Mouse (Mus musculus) limb, embryonic 11.5 days (tissue): ENCODE data around the gene Ttll5. TPM values are rescaled to one million over a fixed set of nuclear protein-coding genes. Genes with fewer than 3 reads are reported as not detected.
A peak's percentile ranks its signal among the peaks of the same experiment; 100 is the strongest.

ENCODE experiments used
- ATAC-seq: fragments of 200-750 bp; cut with Nextera tagmentation; 2 replicates; pipeline ENCODE4 v1.8.0; 2017; ENCODE audit warnings: low read depth; ENCODE audit not compliant: insufficient number of reproducible peaks, low FRiP score, low TSS enrichment
- DNase-seq: peaks from one replicate; pipeline ENCODE4 v3.0.0-alpha.2; 2015; ENCODE audit warnings: low spot score
- H3K27ac ChIP-seq: fragments of 300-500 bp; sonication (generic); replicated peaks from 2 replicates; pipeline ENCODE4 v1.5.1; 2014; ENCODE audit warnings: low read depth, mild to moderate bottlenecking, low read length
- H3K27me3 ChIP-seq: fragments of 300-500 bp; sonication (generic); 2 replicates; pipeline ENCODE4 v1.6.1; 2014; ENCODE audit warnings: mild to moderate bottlenecking, low read length, mixed read lengths; ENCODE audit not compliant: control insufficient read depth, insufficient read depth
- H3K36me3 ChIP-seq: fragments of 300-500 bp; sonication (generic); 2 replicates; pipeline ENCODE4 v1.6.1; 2014; ENCODE audit warnings: mild to moderate bottlenecking, low read length, moderate library complexity, mixed read lengths; ENCODE audit not compliant: control insufficient read depth, insufficient read depth
- H3K4me1 ChIP-seq: fragments of 300-500 bp; sonication (generic); 2 replicates; pipeline ENCODE4 v1.6.1; 2014; ENCODE audit warnings: low read length, mixed read lengths; ENCODE audit not compliant: control insufficient read depth, insufficient read depth
- H3K4me2 ChIP-seq: fragments of 300-500 bp; sonication (generic); 2 replicates; pipeline ENCODE4 v1.6.1; 2014; ENCODE audit warnings: low read depth, mild to moderate bottlenecking, moderate library complexity; ENCODE audit not compliant: severe bottlenecking
- H3K4me3 ChIP-seq: fragments of 300-500 bp; sonication (generic); 2 replicates; pipeline ENCODE4 v1.5.1; 2014; ENCODE audit warnings: low read depth, low read length
- H3K9ac ChIP-seq: fragments of 300-500 bp; sonication (generic); 2 replicates; pipeline ENCODE4 v1.6.1; 2014; ENCODE audit warnings: mild to moderate bottlenecking, low read length
- H3K9me3 ChIP-seq: fragments of 300-500 bp; sonication (generic); 2 replicates; pipeline ENCODE4 v1.6.1; 2016; ENCODE audit warnings: low read length; ENCODE audit not compliant: control insufficient read depth
- WGBS: fragments of 180-500 bp; shearing (Covaris S2); extraction: QIAGEN DNeasy Blood & Tissue Kit; methylation state at CpG from one replicate; pipeline ENCODE4 v1.1.7; 2014; 5-methylcytosine and 5-hydroxymethylcytosine counted together
- polyA plus RNA-seq: library from polyadenylated mRNA; unstranded; fragments of >200 nt; fragmentation: Nextera tagmentation; extraction: Ambion mirVana; gene quantifications from 2 replicates; pipeline ENCODE4 v1.2.1, GENCODE M21; 2014

Gene Ttll5
- polyA plus RNA-seq, 1 experiment from 2014 or later: 22.4 TPM

- no peak overlapping the region for H3K9ac ChIP-seq
- no peaks in the 10 kb centered on the region for H3K4me1 ChIP-seq
- DNase-seq (no peak), ATAC-seq (no peak)
- H3K27me3 ChIP-seq: no peaks in the 10 kb centered on the region
- H3K4me3 ChIP-seq: no peak overlapping the region
- no peak overlapping the region for H3K4me2 ChIP-seq
- no peak overlapping the region for H3K27ac ChIP-seq
- H3K36me3 ChIP-seq: no peaks in the 10 kb centered on the region
- 82% methylated on average over 4 of the region's 4 CpGs for WGBS
- no peaks in the 10 kb centered on the region for H3K9me3 ChIP-seq
These were observed 29.4 kb downstream of the Ttll5 start for GRCm38 (mm10) chr12:85853836-85854235.

DNA sequence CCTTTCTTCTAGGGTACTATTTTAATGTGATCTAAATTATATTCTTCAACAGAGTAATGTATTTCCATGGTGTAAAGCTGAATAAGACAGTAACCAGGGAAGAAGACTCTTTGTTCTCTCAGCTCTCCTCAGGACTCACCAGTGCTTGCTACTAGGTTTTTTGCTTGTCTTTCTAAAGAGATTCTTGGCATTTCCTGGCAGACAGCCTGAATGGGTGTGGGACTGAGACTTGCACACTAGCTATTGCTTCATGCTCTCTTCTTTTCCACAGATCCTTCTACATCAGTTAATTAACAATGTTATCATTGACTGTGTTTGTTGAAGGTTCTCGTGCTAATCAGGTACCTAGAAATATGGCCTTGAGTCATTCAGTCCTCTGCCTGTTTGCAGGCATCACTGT, 29.8 kb downstream of the Ttll5 start:
- H3K36me3 ChIP-seq: no peaks in the 10 kb centered on the region
- no peak overlapping the region for H3K9ac ChIP-seq
- ATAC-seq: no peak
- no peak overlapping the region for H3K27ac ChIP-seq
- WGBS: 85% methylated on average over 1 of the region's 1 CpGs
- H3K4me3 ChIP-seq: no peak overlapping the region
- no peaks in the 10 kb centered on the region for H3K4me1 ChIP-seq
- no peaks in the 10 kb centered on the region for H3K27me3 ChIP-seq
- no peak for DNase-seq
- H3K4me2 ChIP-seq: no peak overlapping the region
- H3K9me3 ChIP-seq: no peaks in the 10 kb centered on the region

DNA sequence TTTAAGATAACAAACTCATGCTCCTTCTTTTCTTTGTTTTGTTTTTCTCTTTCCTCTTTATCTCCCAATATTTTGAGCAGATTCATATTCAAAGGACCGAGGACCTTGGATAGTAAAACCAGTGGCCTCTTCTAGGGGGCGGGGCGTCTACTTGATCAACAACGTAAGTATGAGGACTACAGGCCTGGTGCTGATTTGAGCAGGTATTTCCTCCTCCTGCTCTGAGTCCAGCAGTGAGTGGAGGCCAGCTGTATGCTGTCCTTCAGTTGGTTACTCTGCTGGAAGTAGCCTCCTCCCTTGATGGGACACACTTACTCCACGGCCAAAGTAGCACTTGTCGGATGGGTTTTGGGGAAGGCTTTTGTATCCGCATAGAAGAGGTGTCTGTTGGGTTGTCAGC, 32.8 kb downstream of the Ttll5 start:
- ATAC-seq (no peak), DNase-seq (no peak)
- H3K4me3 ChIP-seq: no peak overlapping the region
- no peaks in the 10 kb centered on the region for H3K27me3 ChIP-seq
- H3K4me1 ChIP-seq: no peaks in the 10 kb centered on the region
- no peak overlapping the region for H3K27ac ChIP-seq
- H3K4me2 ChIP-seq: no peak overlapping the region
- no peaks in the 10 kb centered on the region for H3K36me3 ChIP-seq
- WGBS: 94% methylated on average over 7 of the region's 7 CpGs
- H3K9me3 ChIP-seq: no peaks in the 10 kb centered on the region
- H3K9ac ChIP-seq: no peak overlapping the region

GRCm38 (mm10) chr12:85859111-85859510, 34.7 kb downstream of the Ttll5 start:
- no peak overlapping the region for H3K27ac ChIP-seq
- no peak for DNase-seq
- H3K4me1 ChIP-seq: no peaks in the 10 kb centered on the region
- no peaks in the 10 kb centered on the region for H3K36me3 ChIP-seq
- H3K27me3 ChIP-seq: no peaks in the 10 kb centered on the region
- ATAC-seq: no peak
- no peak overlapping the region for H3K4me2 ChIP-seq
- no peak overlapping the region for H3K4me3 ChIP-seq
- no peaks in the 10 kb centered on the region for H3K9me3 ChIP-seq
- no peak overlapping the region for H3K9ac ChIP-seq
- WGBS: 83% methylated on average over 3 of the region's 3 CpGs

DNA sequence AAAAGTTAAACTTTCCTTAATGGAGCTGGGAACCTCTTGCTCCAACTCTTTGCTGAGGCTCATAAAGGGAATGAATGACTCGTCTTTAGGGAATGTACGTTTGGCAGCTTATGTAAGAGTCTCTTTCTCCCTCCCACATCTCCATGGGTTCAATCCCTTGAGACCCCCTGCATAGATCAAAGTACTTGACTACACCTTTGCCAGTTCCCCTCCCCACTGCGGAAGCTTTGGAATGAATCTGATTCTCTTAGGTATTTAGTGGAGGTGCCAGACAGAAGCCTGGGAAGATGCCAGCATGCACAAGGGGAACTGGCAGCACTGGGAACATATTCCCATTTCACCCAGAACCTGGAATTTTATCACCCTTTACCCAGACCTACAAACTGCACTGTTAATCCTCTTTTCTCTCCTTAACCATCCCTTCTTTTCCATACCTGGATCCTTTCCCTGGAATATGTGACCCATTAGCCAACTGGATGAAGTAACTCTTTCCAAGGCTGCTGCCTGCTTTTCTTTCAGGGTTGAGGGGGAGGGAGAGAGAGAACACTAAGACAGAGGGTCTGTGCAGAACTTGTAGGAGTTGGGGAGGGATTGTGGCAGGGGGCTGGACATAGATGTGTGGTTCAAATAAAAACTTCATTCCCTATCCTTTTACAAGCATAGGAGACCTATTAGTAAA, 35.2 kb downstream of the Ttll5 start:
- WGBS: 28% methylated on average over 3 of the region's 3 CpGs
- Histone ChIP-seq H3K9me3 (no peaks in the 10 kb centered on the region), H3K4me3 (no peak overlapping the region), H3K9ac (no peak overlapping the region), H3K27me3 (no peaks in the 10 kb centered on the region), H3K4me2 (no peak overlapping the region), H3K4me1 (no peaks in the 10 kb centered on the region), H3K36me3 (no peaks in the 10 kb centered on the region), H3K27ac (no peak overlapping the region)
- ATAC-seq: no peak
- DNase-seq: no peak

DNA sequence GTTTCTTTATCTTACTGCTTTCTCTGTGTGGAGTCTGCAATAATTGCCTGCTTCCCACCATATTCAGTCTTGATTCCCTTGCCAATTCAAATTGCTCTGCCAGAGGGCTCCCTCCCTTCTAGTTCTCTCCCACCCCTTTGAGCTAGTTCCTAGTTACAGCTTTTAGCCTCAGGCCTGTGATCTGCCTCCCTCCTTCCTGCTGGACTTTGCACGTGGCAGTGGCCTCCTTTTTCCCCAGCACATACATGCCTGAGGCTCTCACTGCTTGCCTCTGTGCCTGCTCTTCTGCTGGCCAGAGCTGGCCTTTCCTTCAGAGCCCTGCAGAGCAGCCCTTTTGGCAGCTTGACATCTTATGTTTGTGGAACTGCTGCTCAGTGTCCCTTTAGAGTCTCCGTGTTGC, 38.1 kb downstream of the Ttll5 start:
- no peak overlapping the region for H3K4me2 ChIP-seq
- H3K9ac ChIP-seq: no peak overlapping the region
- no peak overlapping the region for H3K27ac ChIP-seq
- H3K4me1 ChIP-seq: no peaks in the 10 kb centered on the region
- no peaks in the 10 kb centered on the region for H3K9me3 ChIP-seq
- no peak overlapping the region for H3K4me3 ChIP-seq
- 43% methylated on average over 2 of the region's 2 CpGs for WGBS
- H3K36me3 ChIP-seq: no peaks in the 10 kb centered on the region
- no peak for ATAC-seq
- DNase-seq: peak; percentile 23
- H3K27me3 ChIP-seq: no peaks in the 10 kb centered on the region

DNA sequence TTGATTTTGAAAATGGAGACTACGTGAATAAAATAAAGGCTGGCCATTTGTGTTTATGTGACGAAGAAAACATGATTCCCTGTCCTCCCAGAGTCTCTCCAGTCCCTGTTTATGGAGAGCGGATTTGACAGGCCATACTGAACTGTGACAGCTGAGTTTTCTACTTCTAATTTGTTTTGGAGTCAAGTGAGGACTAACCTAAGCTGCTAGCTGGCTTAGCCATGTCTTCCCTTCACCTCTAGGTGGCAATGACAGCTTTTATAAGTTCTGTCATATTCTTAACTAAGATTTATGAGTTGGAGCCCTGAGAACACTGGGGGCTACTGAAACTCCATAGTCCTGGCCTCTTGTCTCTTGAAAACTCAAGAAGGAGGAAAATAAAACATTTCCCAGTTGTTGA, 41.1 kb downstream of the Ttll5 start:
- ATAC-seq: no peak
- Histone ChIP-seq H3K36me3 (no peaks in the 10 kb centered on the region), H3K4me1 (no peaks in the 10 kb centered on the region), H3K9me3 (no peaks in the 10 kb centered on the region), H3K9ac (no peak overlapping the region), H3K4me2 (no peak overlapping the region), H3K4me3 (no peak overlapping the region), H3K27me3 (no peaks in the 10 kb centered on the region), H3K27ac (no peak overlapping the region)
- DNase-seq: no peak
- WGBS: 83% methylated on average over 3 of the region's 3 CpGs

GRCm38 (mm10) chr12:85866624-85867023, 42.2 kb downstream of the Ttll5 start:
- H3K4me1 ChIP-seq: no peaks in the 10 kb centered on the region
- H3K27ac ChIP-seq: no peak overlapping the region
- H3K27me3 ChIP-seq: no peaks in the 10 kb centered on the region
- ATAC-seq: no peak
- no peaks in the 10 kb centered on the region for H3K9me3 ChIP-seq
- H3K4me3 ChIP-seq: no peak overlapping the region
- no peak overlapping the region for H3K4me2 ChIP-seq
- no peak overlapping the region for H3K9ac ChIP-seq
- no peaks in the 10 kb centered on the region for H3K36me3 ChIP-seq
- no peak for DNase-seq
- 87% methylated on average over 4 of the region's 4 CpGs for WGBS

DNA sequence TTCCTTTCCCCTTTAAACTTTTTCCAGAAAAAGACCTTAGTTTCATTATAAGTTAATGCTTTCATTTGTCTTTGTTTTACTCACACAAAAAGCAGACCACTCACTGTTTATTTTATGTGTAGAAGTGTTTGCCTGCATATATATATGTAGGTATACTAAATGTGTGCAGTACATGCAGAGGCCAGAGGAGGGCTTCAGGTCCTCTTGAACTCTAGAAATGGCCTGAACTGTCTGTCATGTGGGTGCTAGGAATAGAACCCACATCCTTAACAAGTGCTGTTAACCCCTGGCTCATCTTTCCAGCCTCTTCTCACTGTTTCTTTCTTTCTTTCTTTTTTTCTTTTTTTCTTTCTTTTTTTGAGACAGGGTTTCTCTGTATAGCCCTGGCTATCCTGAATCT, 42.7 kb downstream of the Ttll5 start:
- Histone ChIP-seq H3K9ac (no peak overlapping the region), H3K36me3 (no peaks in the 10 kb centered on the region), H3K4me1 (no peaks in the 10 kb centered on the region), H3K27me3 (no peaks in the 10 kb centered on the region), H3K27ac (no peak overlapping the region), H3K4me3 (no peak overlapping the region), H3K9me3 (no peaks in the 10 kb centered on the region), H3K4me2 (no peak overlapping the region)
- no peak for DNase-seq
- no peak for ATAC-seq
